12 mouse cellular contexts compared by ENCODE assay signal in genomic region chr3:37604976-37605875, GRCm38 (mm10). TPM values are rescaled to one million over a fixed set of nuclear protein-coding genes. Genes with fewer than 3 reads are reported as not detected.
DNase-seq lines count a peak whose midpoint lies in the region; ATAC-seq and TF ChIP-seq lines count a peak whose summit lies in the region.
"Had no signal": no experiment of that assay in that cellular context is flagged by ENCODE, and none has a peak within 500 bp of the region (broad histone marks: within the 10 kb centered on the region; RNA-seq: fewer than 3 reads in every experiment).

No protein-coding gene starts in this region.

- H3K27me3 ChIP-seq in lung, postnatal 0 days (replicated peaks; ENCODE audit: insufficient read depth, low read length): no peaks in the 10 kb centered on the region
- H3K27me3 ChIP-seq in forebrain, embryonic 11.5 days (ENCODE audit: control insufficient read depth, insufficient read depth, low read length): no peaks in the 10 kb centered on the region
- H3K27me3 ChIP-seq in midbrain, embryonic 14.5 days (ENCODE audit: control insufficient read depth, insufficient read depth, low read length): no peaks in the 10 kb centered on the region
- H3K27me3 ChIP-seq: limb, embryonic 13.5 days; Patski had no signal

- no peaks in the 10 kb centered on the region for H3K36me3 ChIP-seq in lung, postnatal 0 days (ENCODE audit: insufficient read depth, low read length)
- H3K36me3 ChIP-seq in forebrain, embryonic 11.5 days (ENCODE audit: control insufficient read depth, insufficient read depth, low read length): no peaks in the 10 kb centered on the region
- H3K36me3 ChIP-seq in midbrain, embryonic 14.5 days (ENCODE audit: control insufficient read depth, insufficient read depth, low read length): no peaks in the 10 kb centered on the region
- H3K36me3 ChIP-seq: limb, embryonic 13.5 days had no signal

- ATAC-seq in lung, postnatal 0 days: peak; percentile 63; the same call in 1 of the 2 replicates
- ATAC-seq in forebrain, embryonic 11.5 days (replicated peaks; ENCODE audit: low FRiP score): peak; percentile 55; the same call in 1 of the 2 replicates
- 0 out of 2 replicates have a peak, but pooled peaks have one; percentile 24 for ATAC-seq in midbrain, embryonic 14.5 days (ENCODE audit: low FRiP score, low TSS enrichment)
- ATAC-seq in activated CD4-positive, CD25-positive, alpha-beta regulatory T cell, adult 4 months: no peak
- ATAC-seq: Patski had no signal

- H3K9me3 ChIP-seq in lung, postnatal 0 days (ENCODE audit: low read length): no peaks in the 10 kb centered on the region
- no peaks in the 10 kb centered on the region for H3K9me3 ChIP-seq in forebrain, embryonic 11.5 days (ENCODE audit: control insufficient read depth, low read length)
- no peaks in the 10 kb centered on the region for H3K9me3 ChIP-seq in midbrain, embryonic 14.5 days (ENCODE audit: control insufficient read depth, low read length)

- H3K4me1 ChIP-seq in lung, postnatal 0 days (ENCODE audit: insufficient read depth, low read depth, low read length): no peaks in the 10 kb centered on the region
- H3K4me1 ChIP-seq in forebrain, embryonic 11.5 days (replicated peaks; ENCODE audit: control insufficient read depth, insufficient read depth, low read length): peaks cover 2% of the 10 kb centered on the region; the same call in 1 of the 2 replicates
- H3K4me1 ChIP-seq in midbrain, embryonic 14.5 days (ENCODE audit: control insufficient read depth, insufficient read depth, low read length): peaks cover 3% of the 10 kb centered on the region; the same call in 1 of the 2 replicates

- peak overlapping the region; percentile 79 for H3K27ac ChIP-seq in gastrocnemius, adult 2 months
- no peak overlapping the region for H3K27ac ChIP-seq in lung, postnatal 0 days (ENCODE audit: low read length)
- H3K27ac ChIP-seq in forebrain, embryonic 11.5 days (ENCODE audit: low read depth, low read length): no peak overlapping the region
- no peak overlapping the region for H3K27ac ChIP-seq in midbrain, embryonic 14.5 days (replicated peaks; ENCODE audit: low read depth, low read length)
- H3K27ac ChIP-seq: limb, embryonic 13.5 days had no signal

- H3K9ac ChIP-seq in lung, postnatal 0 days (replicated peaks; ENCODE audit: low read depth): no peak overlapping the region
- no peak overlapping the region for H3K9ac ChIP-seq in forebrain, embryonic 11.5 days (ENCODE audit: low read length)
- H3K9ac ChIP-seq in midbrain, embryonic 14.5 days (replicated peaks; ENCODE audit: low read length): no peak overlapping the region
- H3K9ac ChIP-seq: limb, embryonic 13.5 days had no signal

- 43% methylated on average over 13 of the region's 13 CpGs for WGBS in lung, postnatal 0 days
- 53% methylated on average over 13 of the region's 13 CpGs for WGBS in forebrain, embryonic 11.5 days
- 46% methylated on average over 13 of the region's 13 CpGs for WGBS in midbrain, embryonic 14.5 days

- intact Hi-C loops in gastrocnemius, adult 2 months (cut with DNase I): no loop called here
- intact Hi-C loops in gastrocnemius, postnatal 36 days (cut with DNase I): no loop called here

- H3K4me3 ChIP-seq in gastrocnemius, adult 2 months: peak overlapping the region; percentile 30; the same call in 1 of the 2 replicates
- no peak overlapping the region for H3K4me3 ChIP-seq in lung, postnatal 0 days (ENCODE audit: low read depth, low read length)
- no peak overlapping the region for H3K4me3 ChIP-seq in forebrain, embryonic 11.5 days (ENCODE audit: low read depth, low read length)
- H3K4me3 ChIP-seq in midbrain, embryonic 14.5 days (replicated peaks; ENCODE audit: low read depth, low read length): no peak overlapping the region
- H3K4me3 ChIP-seq: limb, embryonic 13.5 days had no signal

- no peak overlapping the region for H3K4me2 ChIP-seq in lung, postnatal 0 days (replicated peaks; ENCODE audit: low read depth, low read length)
- no peak overlapping the region for H3K4me2 ChIP-seq in forebrain, embryonic 11.5 days (ENCODE audit: low read depth, low read length, severe bottlenecking)
- no peak overlapping the region for H3K4me2 ChIP-seq in midbrain, embryonic 14.5 days (ENCODE audit: low read length)
- H3K4me2 ChIP-seq: limb, embryonic 13.5 days had no signal

- TF ChIP-seq EP300 in lung, postnatal 0 days (IDR thresholded peaks at IDR 0.05): peak; percentile 70; the same call in 1 of the 2 replicates

- no peak for TF ChIP-seq CTCF in gastrocnemius, adult 2 months (IDR thresholded peaks at IDR 0.05)
- no peak for TF ChIP-seq CTCF in lung, postnatal 0 days (IDR thresholded peaks at IDR 0.05)

- DNase-seq in gastrocnemius, adult 2 months: peak; percentile 28
- no peak for DNase-seq in gastrocnemius, postnatal 36 days
- DNase-seq in lung, postnatal 0 days (ENCODE audit: low spot score): peak; percentile 38
- DNase-seq in lung, adult 18-20 months: no peak
- DNase-seq in forebrain, embryonic 11.5 days (ENCODE audit: low spot score): peak; percentile 53
- peak; percentile 41 for DNase-seq in midbrain, embryonic 14.5 days
- no peak for DNase-seq in yolk sac, embryonic 10.5 days (ENCODE audit: low spot score)
- DNase-seq: kidney, adult 9 months; right cerebral cortex, postnatal 25 days had no signal

RNA-seq across cellular contexts. Expression of gene Spry1, which starts 34.5 kb away (rescaled TPM):
- total RNA-seq in gastrocnemius, adult 2 months (2021): 10 to 100 TPM; 12.3 to 21.8 TPM
- 10 to 100 TPM; 17.2 to 20.1 TPM for total RNA-seq in gastrocnemius, postnatal 36 days (2021)
- 23.3 and 24.7 TPM in 2 replicates for polyA plus RNA-seq in lung, postnatal 0 days (2015; fragmentation: Nextera tagmentation; extraction: Ambion mirVana)
- 20.9 and 24.4 TPM in 2 replicates for polyA plus RNA-seq in forebrain, embryonic 11.5 days (2014; fragmentation: Nextera tagmentation; extraction: Ambion mirVana)
- 7.1 and 7.2 TPM in 2 replicates for polyA plus RNA-seq in midbrain, embryonic 14.5 days (2014; fragmentation: Nextera tagmentation; extraction: Ambion mirVana)
- polyA plus RNA-seq in activated CD4-positive, CD25-positive, alpha-beta regulatory T cell, adult 4 months (2017; shearing (Covaris generic)): 10 to 100 TPM; 10.2 to 10.3 TPM

Comparison
In these comparisons a context has a peak if more than half of its experiments do, and no peak if none do; other contexts are left out.
1. DNase-seq: peak in gastrocnemius, adult 2 months (single experiment), lung, postnatal 0 days (single experiment), forebrain, embryonic 11.5 days (single experiment) and midbrain, embryonic 14.5 days (single experiment); none in gastrocnemius, postnatal 36 days (0 of 2), lung, adult 18-20 months (0 of 2) and yolk sac, embryonic 10.5 days (single experiment).